In genomic region chr7:67520001-67520400, GRCm38 (mm10) we compare ENCODE assay signal across 27 mouse cellular contexts.
"Had no signal": no experiment of that assay in that cellular context is flagged by ENCODE, and none has a peak within 500 bp of the region (broad histone marks: within the 10 kb centered on the region; RNA-seq: fewer than 3 reads in every experiment).

No protein-coding gene starts in this region.

- H3K36me3 ChIP-seq: heart, embryonic 13.5 days; heart, embryonic 15.5 days; hindbrain, embryonic 15.5 days; kidney, embryonic 15.5 days; limb, embryonic 13.5 days; limb, embryonic 15.5 days; liver, embryonic 12.5 days had no signal

- H3K9me3 ChIP-seq: heart, embryonic 13.5 days; heart, embryonic 15.5 days; hindbrain, embryonic 13.5 days; hindbrain, embryonic 15.5 days; kidney, embryonic 15.5 days; limb, embryonic 13.5 days; limb, embryonic 15.5 days; liver, embryonic 12.5 days had no signal

- H3K4me1 ChIP-seq: hindbrain, embryonic 13.5 days; kidney, embryonic 15.5 days; liver, embryonic 12.5 days had no signal

- DNase-seq: gastrocnemius, adult 2 months; gastrocnemius, postnatal 10 days; gastrocnemius, postnatal 25 days; heart, adult 2 months; heart, postnatal 14 days; heart, postnatal 4 days; kidney, adult 11 months; kidney, adult 2 months; kidney, adult 9 months; kidney, postnatal 14 days; kidney, postnatal 36 days; layer of hippocampus, adult 9-11 months; layer of hippocampus, postnatal 36 days; left cerebral cortex, postnatal 4 days had no signal

- H3K9ac ChIP-seq: heart, embryonic 13.5 days; heart, embryonic 15.5 days; hindbrain, embryonic 13.5 days; hindbrain, embryonic 15.5 days; kidney, embryonic 15.5 days; limb, embryonic 13.5 days; limb, embryonic 15.5 days; liver, embryonic 12.5 days; liver, embryonic 14.5 days had no signal

- H3K4me2 ChIP-seq: heart, embryonic 11.5 days; heart, embryonic 13.5 days; heart, embryonic 15.5 days; hindbrain, embryonic 13.5 days; hindbrain, embryonic 15.5 days; kidney, embryonic 15.5 days; limb, embryonic 13.5 days; limb, embryonic 15.5 days; liver, embryonic 12.5 days had no signal

- H3K4me3 ChIP-seq: gastrocnemius, adult 2 months; heart, adult 2 months; heart, embryonic 13.5 days; heart, embryonic 15.5 days; hindbrain, embryonic 13.5 days; hindbrain, embryonic 15.5 days; kidney, embryonic 15.5 days; limb, embryonic 13.5 days; limb, embryonic 15.5 days; liver, embryonic 12.5 days had no signal

- ATAC-seq: hindbrain, postnatal 0 days; intestine, embryonic 16.5 days; liver, embryonic 12.5 days had no signal

- H3K27me3 ChIP-seq: heart, embryonic 13.5 days; heart, embryonic 15.5 days; hindbrain, embryonic 13.5 days; hindbrain, embryonic 15.5 days; kidney, embryonic 15.5 days; limb, embryonic 13.5 days; limb, embryonic 15.5 days; liver, embryonic 12.5 days had no signal

- H3K27ac ChIP-seq: gastrocnemius, adult 2 months; heart, adult 2 months; heart, embryonic 13.5 days; heart, embryonic 15.5 days; hindbrain, embryonic 13.5 days; hindbrain, embryonic 15.5 days; hindbrain, postnatal 0 days; kidney, embryonic 15.5 days; kidney, postnatal 0 days; limb, embryonic 13.5 days; limb, embryonic 15.5 days; liver, embryonic 12.5 days; liver, embryonic 14.5 days had no signal
